Mouse (Mus musculus) liver, embryonic 11.5 days (tissue): Measurements from ENCODE around the gene Mapre3. TPM values are rescaled to one million over a fixed set of nuclear protein-coding genes. Genes with fewer than 3 reads are reported as not detected.

Source experiments
- ATAC-seq: fragments of 200-750 bp; cut with Nextera tagmentation; replicated peaks from 2 replicates; pipeline ENCODE4 v1.8.0; 2017; ENCODE audit warnings: moderate number of reproducible peaks, mild to moderate bottlenecking, moderate TSS enrichment, moderate library complexity; ENCODE audit not compliant: low FRiP score
- DNase-seq: peaks from one replicate; pipeline ENCODE4 v3.0.0-alpha.2; 2017; ENCODE audit warnings: low spot score
- H3K27ac ChIP-seq: fragments of 300-500 bp; sonication (generic); 2 replicates; pipeline ENCODE4 v1.5.1; 2014; ENCODE audit warnings: mild to moderate bottlenecking, low read depth, low read length, control low read depth
- H3K27me3 ChIP-seq: fragments of 300-500 bp; sonication (generic); replicated peaks from 2 replicates; pipeline ENCODE4 v1.6.1; 2014; ENCODE audit warnings: low read length, mixed read lengths; ENCODE audit not compliant: control insufficient read depth, insufficient read depth
- H3K36me3 ChIP-seq: fragments of 300-500 bp; sonication (generic); 2 replicates; pipeline ENCODE4 v1.6.1; 2014; ENCODE audit warnings: mild to moderate bottlenecking, low read length, moderate library complexity, mixed read lengths; ENCODE audit not compliant: control insufficient read depth, insufficient read depth
- H3K4me1 ChIP-seq: fragments of 300-500 bp; sonication (generic); replicated peaks from 2 replicates; pipeline ENCODE4 v1.6.1; 2014; ENCODE audit warnings: low read length, mixed read lengths; ENCODE audit not compliant: control insufficient read depth, insufficient read depth
- H3K4me2 ChIP-seq: fragments of 300-500 bp; sonication (generic); 2 replicates; pipeline ENCODE4 v1.6.1; 2014; ENCODE audit warnings: mild to moderate bottlenecking, control low read depth, moderate library complexity
- H3K4me3 ChIP-seq: fragments of 300-500 bp; sonication (generic); 2 replicates; pipeline ENCODE4 v1.5.1; 2014; ENCODE audit warnings: low read depth, low read length, control low read depth
- H3K9ac ChIP-seq: fragments of 300-500 bp; sonication (generic); 2 replicates; pipeline ENCODE4 v1.6.1; 2014; ENCODE audit warnings: low read depth, low read length, control low read depth
- H3K9me3 ChIP-seq: fragments of 300-500 bp; sonication (generic); 2 replicates; pipeline ENCODE4 v1.6.1; 2016; ENCODE audit warnings: low read length, inconsistent platforms, mixed read lengths; ENCODE audit not compliant: control insufficient read depth
- WGBS: fragments of 180-500 bp; shearing (Covaris S2); extraction: QIAGEN DNeasy Blood & Tissue Kit; methylation state at CpG from one replicate; pipeline ENCODE4 v1.1.7; 2014; 5-methylcytosine and 5-hydroxymethylcytosine counted together
- polyA plus RNA-seq: library from polyadenylated mRNA; unstranded; fragments of >200 nt; fragmentation: Nextera tagmentation; extraction: Ambion mirVana; gene quantifications from 2 replicates; pipeline ENCODE4 v1.2.1, GENCODE M21; 2014

The Mapre3 gene
- polyA plus RNA-seq, 1 experiment from 2014 or later: 7.9 TPM

DNA sequence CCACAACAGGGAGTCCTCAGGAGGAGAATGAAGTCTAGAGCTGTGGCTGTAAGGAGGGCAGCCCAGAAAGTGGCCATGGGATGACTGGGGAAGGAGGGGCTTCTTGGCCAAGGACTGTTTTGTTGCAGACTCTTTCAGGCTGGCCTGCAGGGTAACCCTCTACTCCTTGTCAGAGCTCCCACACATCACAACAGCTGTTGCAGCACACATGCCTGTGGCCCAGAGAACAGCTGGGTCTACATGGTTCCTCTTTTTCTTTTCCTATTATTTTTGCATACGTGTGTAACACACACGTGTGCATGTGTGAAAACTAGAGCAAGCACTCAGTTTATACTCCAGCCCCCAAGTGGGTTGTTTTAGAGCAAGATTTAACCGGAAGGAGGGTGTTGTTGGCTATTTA is 52.4 kb downstream of the Mapre3 start:
- 74% methylated on average over 3 of the region's 3 CpGs for WGBS
- Histone ChIP-seq H3K4me3 (no peak overlapping the region), H3K9me3 (no peaks in the 10 kb centered on the region), H3K4me1 (peaks cover 5% of the 10 kb centered on the region), H3K4me2 (no peak overlapping the region), H3K36me3 (peaks cover 3% of the 10 kb centered on the region; the same call in 1 of the 2 replicates), H3K27me3 (no peaks in the 10 kb centered on the region), H3K9ac (no peak overlapping the region), H3K27ac (no peak overlapping the region)
- ATAC-seq (no peak), DNase-seq (no peak)

DNA sequence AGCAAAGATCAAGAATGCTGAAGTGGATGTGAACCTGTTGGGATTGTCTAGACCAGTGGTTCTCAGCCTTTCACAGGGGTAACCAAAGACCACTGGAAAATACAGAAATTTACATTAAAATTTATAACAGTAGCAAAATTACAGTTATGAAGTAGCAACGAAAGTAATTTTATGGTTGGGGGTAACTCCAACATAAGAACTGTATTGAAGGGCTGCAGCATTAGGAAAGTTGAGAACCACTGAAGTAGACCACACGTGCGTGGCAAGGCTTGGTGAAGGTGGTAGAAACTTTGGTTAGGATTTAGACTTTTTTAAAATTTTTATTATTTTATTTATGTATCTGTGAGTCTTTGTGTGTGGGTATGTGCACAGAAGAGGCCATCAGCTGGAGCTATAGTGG is 53.3 kb downstream of the Mapre3 start, which contains the start of gene Tmem214:
Tmem214 (plus strand) TSS at position 301 of the 400 bp plus-strand sequence.
- Histone ChIP-seq H3K9ac (peak within 1 kb of the TSS; percentile 76; the same call in 1 of the 2 replicates), H3K27me3 (no peaks in the 10 kb centered on the region), H3K4me2 (peak within 1 kb of the TSS; percentile 78; the same call in 1 of the 2 replicates), H3K36me3 (peaks cover 10% of the 10 kb centered on the region), H3K27ac (no peak within 1 kb of the TSS), H3K4me1 (peaks cover 5% of the 10 kb centered on the region), H3K9me3 (no peaks in the 10 kb centered on the region), H3K4me3 (no peak within 1 kb of the TSS)
- ATAC-seq (no peak), DNase-seq (no peak)
- 87% methylated on average over 3 of the region's 3 CpGs for WGBS

DNA sequence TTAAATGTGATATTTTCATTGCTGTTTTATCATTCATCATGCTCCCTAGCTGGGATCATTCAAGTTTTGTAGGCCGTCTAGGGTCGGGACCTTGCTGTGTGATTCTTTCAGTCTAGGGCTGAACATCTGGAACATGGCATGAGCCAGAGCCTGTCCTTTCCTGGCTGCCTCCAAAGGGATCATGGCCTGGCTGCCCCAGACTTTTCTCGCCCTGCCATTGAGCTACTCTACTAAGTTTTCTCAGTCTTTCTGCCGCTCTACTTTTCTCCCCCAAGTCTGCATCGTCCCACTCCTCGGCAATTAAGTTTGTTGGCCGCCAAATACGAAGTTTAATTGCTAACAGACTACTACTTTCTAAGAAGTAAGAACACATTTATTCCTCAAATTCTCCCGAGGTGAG is 54.5 kb downstream of the Mapre3 start:
- peak overlapping the region; percentile 78 for H3K4me2 ChIP-seq
- H3K9ac ChIP-seq: peak overlapping the region; percentile 76
- ATAC-seq (no peak), DNase-seq (peak; percentile 50)
- no peak overlapping the region for H3K27ac ChIP-seq
- H3K27me3 ChIP-seq: no peaks in the 10 kb centered on the region
- peak overlapping the region; percentile 73 for H3K4me3 ChIP-seq
- 24% methylated on average over 9 of the region's 9 CpGs for WGBS
- H3K4me1 ChIP-seq: peaks cover 5% of the 10 kb centered on the region
- peaks cover 21% of the 10 kb centered on the region for H3K36me3 ChIP-seq
- H3K9me3 ChIP-seq: no peaks in the 10 kb centered on the region

DNA sequence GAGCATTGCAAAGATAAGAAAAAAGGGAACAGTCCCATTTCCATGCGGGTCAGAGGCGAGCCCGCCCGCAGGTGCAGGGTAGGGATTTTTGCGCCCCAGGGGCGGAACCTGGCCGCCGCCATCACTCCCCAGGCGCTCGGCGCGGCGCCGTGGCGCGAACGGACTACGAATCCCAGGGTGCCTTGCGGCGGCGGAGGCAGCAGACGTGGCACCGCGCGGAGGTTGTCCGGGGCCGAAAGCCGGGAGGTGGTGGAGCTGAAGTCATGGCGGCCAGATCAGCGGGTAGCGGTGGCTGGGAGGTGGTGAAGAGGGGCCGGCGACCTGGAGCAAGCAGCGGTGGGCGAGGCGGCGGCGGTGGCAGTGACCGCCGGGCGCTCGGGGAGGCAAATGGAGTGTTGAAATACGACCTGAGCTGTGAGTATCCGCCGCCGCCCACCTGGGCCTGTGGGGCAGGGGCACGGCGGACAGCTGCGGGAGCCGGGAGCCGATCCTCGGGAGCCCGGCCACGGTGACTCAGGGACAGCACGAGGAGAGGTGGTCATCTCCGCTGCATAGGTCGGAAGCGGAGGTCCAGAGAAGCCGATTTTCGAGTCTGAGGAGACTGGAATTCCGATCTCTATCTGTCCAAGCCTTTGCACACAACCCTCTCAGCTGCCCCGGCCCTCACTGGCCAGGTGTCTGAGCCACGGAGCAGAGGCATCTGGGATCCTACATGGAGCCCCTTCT is 55.1 kb downstream of the Mapre3 start:
- DNase-seq (peak; percentile 90), ATAC-seq (peak; percentile 95)
- Histone ChIP-seq H3K4me1 (peaks cover 5% of the 10 kb centered on the region), H3K4me3 (peak overlapping the region; percentile 73), H3K9ac (peak overlapping the region; percentile 76), H3K4me2 (peak overlapping the region; percentile 78), H3K36me3 (peaks cover 27% of the 10 kb centered on the region), H3K27ac (peak overlapping the region; percentile 17; the same call in 1 of the 2 replicates), H3K27me3 (no peaks in the 10 kb centered on the region), H3K9me3 (no peaks in the 10 kb centered on the region)
- under 1% methylated on average over 60 of the region's 63 CpGs for WGBS

DNA sequence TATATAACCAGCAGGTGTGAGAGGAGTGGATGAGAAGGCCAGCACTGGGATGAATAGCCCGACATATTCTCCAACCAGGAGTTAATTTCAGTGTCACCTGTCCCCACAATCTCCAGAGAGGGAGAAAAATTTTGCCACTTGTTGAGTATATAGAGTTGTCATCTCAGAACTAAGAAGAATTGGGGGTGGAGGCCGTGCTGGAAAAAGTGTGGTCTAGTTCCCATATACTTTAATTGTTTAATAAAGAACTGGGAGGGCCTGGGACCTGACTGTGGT is 55.6 kb downstream of the Mapre3 start:
- Histone ChIP-seq H3K4me3 (peak overlapping the region; percentile 73), H3K9ac (peak overlapping the region; percentile 76), H3K36me3 (peaks cover 31% of the 10 kb centered on the region), H3K27ac (0 out of 2 replicates have a peak overlapping the region, but pooled peaks have one; percentile 17), H3K4me2 (peak overlapping the region; percentile 78), H3K9me3 (no peaks in the 10 kb centered on the region), H3K4me1 (peaks cover 5% of the 10 kb centered on the region), H3K27me3 (no peaks in the 10 kb centered on the region)
- 29% methylated on average over 2 of the region's 2 CpGs for WGBS
- no peak for ATAC-seq
- DNase-seq: no peak

DNA sequence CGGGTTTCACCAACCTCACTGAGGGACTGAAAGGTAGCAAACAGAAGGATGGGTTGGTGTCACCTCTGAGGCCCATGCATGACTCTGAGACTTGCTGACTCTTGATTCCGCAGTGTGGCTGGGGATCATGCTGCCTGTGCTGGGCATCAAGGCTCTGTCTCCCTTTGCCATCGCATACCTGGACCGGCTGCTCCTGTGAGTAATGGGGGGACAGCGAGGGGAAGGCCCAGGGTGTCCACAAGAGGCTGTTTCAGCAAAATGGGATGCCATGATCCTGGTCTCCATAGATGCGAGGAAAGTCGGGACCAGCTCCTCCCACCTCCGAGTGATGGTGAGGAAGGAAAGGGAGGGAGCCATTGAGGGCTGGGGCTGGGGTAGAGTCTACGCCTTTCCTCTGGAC is 58.1 kb downstream of the Mapre3 start:
- H3K9ac ChIP-seq: no peak overlapping the region
- 91% methylated on average over 9 of the region's 9 CpGs for WGBS
- H3K4me2 ChIP-seq: no peak overlapping the region
- H3K36me3 ChIP-seq: peaks cover 52% of the 10 kb centered on the region
- H3K9me3 ChIP-seq: no peaks in the 10 kb centered on the region
- H3K27me3 ChIP-seq: no peaks in the 10 kb centered on the region
- DNase-seq: no peak
- no peak overlapping the region for H3K27ac ChIP-seq
- no peak overlapping the region for H3K4me3 ChIP-seq
- peaks cover 5% of the 10 kb centered on the region for H3K4me1 ChIP-seq
- no peak for ATAC-seq

DNA sequence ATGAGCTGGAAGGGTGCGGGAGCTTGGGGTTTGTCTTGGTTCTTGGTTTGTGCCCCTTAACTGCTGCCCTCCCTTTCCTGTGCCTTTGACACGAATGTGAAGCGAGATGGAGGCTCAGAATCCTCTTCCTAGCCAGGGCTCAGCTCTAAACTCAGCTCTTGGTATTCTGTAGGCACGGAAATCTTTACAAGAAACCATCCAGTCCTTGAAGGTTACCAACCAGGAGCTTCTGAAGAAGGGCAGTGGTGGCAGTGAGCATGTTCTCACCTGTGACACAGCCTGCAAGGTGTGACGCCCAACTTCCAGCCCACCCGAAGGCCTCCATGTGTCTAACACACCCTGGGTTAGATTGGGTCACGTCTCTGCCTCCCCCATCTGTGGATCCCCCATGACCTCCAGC is 59.9 kb downstream of the Mapre3 start:
- Histone ChIP-seq H3K27me3 (no peaks in the 10 kb centered on the region), H3K9me3 (no peaks in the 10 kb centered on the region), H3K27ac (no peak overlapping the region), H3K9ac (no peak overlapping the region), H3K4me3 (no peak overlapping the region), H3K36me3 (peaks cover 54% of the 10 kb centered on the region), H3K4me2 (no peak overlapping the region), H3K4me1 (peaks cover 5% of the 10 kb centered on the region)
- no peak for DNase-seq
- ATAC-seq: no peak
- WGBS: 90% methylated on average over 7 of the region's 7 CpGs

DNA sequence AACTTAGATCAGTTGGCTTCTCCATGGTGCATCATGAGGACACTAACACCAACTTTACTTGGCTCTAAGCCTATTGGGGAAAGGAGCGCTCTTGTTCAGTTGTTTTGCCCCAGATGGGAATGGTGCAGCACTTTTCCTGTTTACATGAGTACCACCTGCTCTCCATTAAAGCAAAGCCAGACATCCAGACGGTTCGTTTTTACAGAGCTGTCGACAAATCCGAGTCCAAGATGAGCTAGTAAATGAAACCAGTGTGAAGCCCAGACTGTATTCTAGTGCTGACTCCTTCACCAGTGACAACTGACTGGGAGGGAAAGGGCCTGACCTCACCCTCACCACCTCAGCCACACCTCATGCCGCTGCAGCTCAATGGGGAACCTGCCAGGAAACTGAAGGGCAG is 64.2 kb downstream of the Mapre3 start:
- no peak overlapping the region for H3K4me2 ChIP-seq
- 62% methylated on average over 6 of the region's 6 CpGs for WGBS
- no peak overlapping the region for H3K27ac ChIP-seq
- no peaks in the 10 kb centered on the region for H3K9me3 ChIP-seq
- ATAC-seq (no peak), DNase-seq (no peak)
- no peak overlapping the region for H3K9ac ChIP-seq
- H3K4me3 ChIP-seq: no peak overlapping the region
- H3K27me3 ChIP-seq: no peaks in the 10 kb centered on the region
- H3K36me3 ChIP-seq: peaks cover 36% of the 10 kb centered on the region
- H3K4me1 ChIP-seq: no peaks in the 10 kb centered on the region

DNA sequence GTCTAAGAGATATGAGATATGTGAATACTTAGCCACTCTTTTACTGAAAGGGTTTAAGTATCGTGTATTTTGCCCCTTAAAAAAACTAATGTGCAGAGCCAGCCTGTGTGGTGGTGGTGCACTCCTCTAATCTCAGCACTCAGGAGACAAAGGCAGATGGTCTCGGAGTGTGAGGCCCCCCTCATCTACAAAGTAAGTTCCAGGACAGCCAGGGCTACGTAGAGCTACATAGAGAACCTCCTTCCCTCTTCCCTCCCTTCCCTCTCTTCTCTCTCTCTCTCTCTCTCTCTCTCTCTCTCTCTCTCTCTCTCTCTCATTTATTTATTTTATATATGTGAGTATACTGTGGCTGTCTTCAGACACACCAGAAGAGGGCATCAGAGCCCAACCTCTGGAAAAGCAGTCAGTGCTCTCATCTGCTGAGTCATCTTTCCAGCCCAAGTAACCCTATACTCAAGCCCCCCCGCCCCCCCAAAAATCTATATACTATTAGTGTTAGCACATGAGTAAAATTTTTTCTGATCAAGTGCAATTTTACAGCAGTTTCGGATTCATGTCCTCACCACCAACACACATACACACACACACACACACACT is 65.0 kb downstream of the Mapre3 start:
- DNase-seq: no peak
- WGBS: 78% methylated on average over 5 of the region's 5 CpGs

More for the DNA sequence above, 65.0 kb downstream of the Mapre3 start:
- Histone ChIP-seq H3K4me1 (no peaks in the 10 kb centered on the region), H3K9ac (no peak overlapping the region), H3K9me3 (no peaks in the 10 kb centered on the region), H3K4me2 (no peak overlapping the region), H3K27me3 (no peaks in the 10 kb centered on the region), H3K4me3 (no peak overlapping the region), H3K27ac (no peak overlapping the region), H3K36me3 (peaks cover 28% of the 10 kb centered on the region)
- no peak for ATAC-seq
